Mouse (Mus musculus) stomach, postnatal 0 days (tissue): ENCODE results near the gene Zfp365.

Experiments used
- CTCF ChIP-seq: IDR thresholded peaks from 2 replicates; pipeline ENCODE4 v1.5.1; 2016; ENCODE audit warnings: antibody characterized with exemption, low read depth, mild to moderate bottlenecking, moderate library complexity
- EP300 ChIP-seq: optimal IDR thresholded peaks from 2 replicates; pipeline ENCODE3; 2016; ENCODE audit warnings: antibody characterized with exemption

DNA sequence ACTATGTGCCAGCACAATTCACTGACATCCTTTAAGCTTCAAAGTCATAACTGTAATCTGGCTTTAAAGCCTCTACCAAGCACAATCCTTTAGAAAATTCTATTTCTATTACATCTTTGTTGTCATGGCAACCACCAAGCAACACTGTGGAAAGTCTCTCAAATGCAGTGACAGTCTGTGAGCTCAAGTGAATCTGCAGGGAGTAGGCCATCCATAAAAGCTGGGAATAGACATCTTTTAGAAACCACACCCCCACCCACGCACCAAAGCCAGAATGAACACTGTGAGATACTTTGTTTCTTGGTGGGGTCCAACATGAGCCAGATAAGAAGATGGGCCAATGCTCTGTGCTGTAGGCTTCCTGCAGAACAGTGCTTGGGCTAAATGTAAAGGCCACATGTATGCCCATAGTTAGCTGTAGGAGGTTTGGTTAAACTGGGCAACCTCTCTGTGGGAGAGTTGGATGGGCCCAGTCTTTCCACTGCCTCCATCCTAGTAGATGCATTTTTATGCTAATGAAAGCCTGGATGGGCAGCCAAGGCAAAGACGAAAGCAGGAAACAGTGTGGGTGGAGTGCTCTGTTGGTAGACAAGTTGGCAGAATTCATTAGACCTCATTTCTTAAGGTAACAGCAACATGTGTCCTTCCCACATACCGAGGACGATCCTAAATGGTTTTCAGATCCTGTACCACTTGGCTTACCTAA is 5.9 kb upstream of the Zfp365 start:
- TF ChIP-seq CTCF (no peak), EP300 (no peak)
